Mouse (Mus musculus): ENCODE measurements around the gene Col4a2.

Gene Col4a2

GRCm38 (mm10) chr8:11357921-11358436 is 45.4 kb downstream of the Col4a2 start:
- no peak for DNase-seq (ENCODE audit: low read depth, low spot score)

- no peak for DNase-seq (ENCODE audit: low read depth, low spot score)
Measured at GRCm38 (mm10) chr8:11359846-11360245, 47.2 kb downstream of the Col4a2 start.

- DNase-seq (ENCODE audit: low read depth, low spot score) = no peak
Measured at GRCm38 (mm10) chr8:11361546-11362277, 49.1 kb downstream of the Col4a2 start.

GRCm38 (mm10) chr8:11362278-11363214 is 49.9 kb downstream of the Col4a2 start:
- no peak for DNase-seq (ENCODE audit: low read depth, low spot score)

GRCm38 (mm10) chr8:11363340-11364126 is 50.9 kb downstream of the Col4a2 start:
- DNase-seq (ENCODE audit: low read depth, low spot score) = no peak

- no peak for DNase-seq (ENCODE audit: low read depth, low spot score)
Measured at GRCm38 (mm10) chr8:11366251-11366650, 53.6 kb downstream of the Col4a2 start.

- DNase-seq (ENCODE audit: low read depth, low spot score) = no peak
Measured at GRCm38 (mm10) chr8:11366741-11367140, 54.1 kb downstream of the Col4a2 start.

GRCm38 (mm10) chr8:11367670-11368069 is 55.1 kb downstream of the Col4a2 start:
- DNase-seq (ENCODE audit: low read depth, low spot score) = no peak

- DNase-seq (ENCODE audit: low read depth, low spot score) = no peak
Measured at GRCm38 (mm10) chr8:11369526-11370203, 57.1 kb downstream of the Col4a2 start.

GRCm38 (mm10) chr8:11371347-11371746 is 58.7 kb downstream of the Col4a2 start:
- DNase-seq (ENCODE audit: low read depth, low spot score) = no peak

- DNase-seq (ENCODE audit: low read depth, low spot score) = no peak
Measured at GRCm38 (mm10) chr8:11372080-11372479, 59.5 kb downstream of the Col4a2 start.

- no peak for DNase-seq (ENCODE audit: low read depth, low spot score)
Measured at GRCm38 (mm10) chr8:11373643-11374325, 61.2 kb downstream of the Col4a2 start.

- DNase-seq (ENCODE audit: low read depth, low spot score) = no peak
Measured at GRCm38 (mm10) chr8:11374326-11375076, 61.9 kb downstream of the Col4a2 start.

GRCm38 (mm10) chr8:11375749-11376438 is 63.3 kb downstream of the Col4a2 start:
- no peak for DNase-seq (ENCODE audit: low read depth, low spot score)

GRCm38 (mm10) chr8:11377391-11378210 is 65.0 kb downstream of the Col4a2 start:
- no peak for DNase-seq (ENCODE audit: low read depth, low spot score)

- DNase-seq (ENCODE audit: low read depth, low spot score) = no peak
Measured at GRCm38 (mm10) chr8:11379590-11379989, 67.0 kb downstream of the Col4a2 start.

GRCm38 (mm10) chr8:11381544-11381943 is 68.9 kb downstream of the Col4a2 start:
- no peak for DNase-seq (ENCODE audit: low read depth, low spot score)
